Mouse (Mus musculus) ES-Bruce4 (cell line): Measurements from ENCODE around the gene Myf5. TPM values are rescaled to one million over a fixed set of nuclear protein-coding genes. Genes with fewer than 3 reads are reported as not detected.

ENCODE experiments used
- H3K27ac ChIP-seq: 2 replicates; pipeline ENCODE4 v1.5.1; 2012; ENCODE audit warnings: low read length, inconsistent platforms; ENCODE audit not compliant: insufficient read depth
- H3K27me3 ChIP-seq: 2 replicates; pipeline ENCODE4 v1.6.1; 2012; ENCODE audit warnings: mild to moderate bottlenecking, low read length, inconsistent platforms; ENCODE audit not compliant: control insufficient read depth, poor library complexity, insufficient read depth, severe bottlenecking
- H3K36me3 ChIP-seq: 2 replicates; pipeline ENCODE4 v1.6.1; 2012; ENCODE audit warnings: inconsistent platforms, mild to moderate bottlenecking, low read length, moderate library complexity; ENCODE audit not compliant: control insufficient read depth, poor library complexity, insufficient read depth, severe bottlenecking
- H3K4me1 ChIP-seq: one replicate; pipeline ENCODE4 v1.8.1; 2011; ENCODE audit warnings: low read length; ENCODE audit not compliant: control insufficient read depth, insufficient read depth
- H3K4me3 ChIP-seq: 2 replicates; pipeline ENCODE4 v1.5.1; 2011; ENCODE audit warnings: low read depth, mild to moderate bottlenecking, low read length
- H3K9ac ChIP-seq: 2 replicates; pipeline ENCODE4 v1.6.1; 2012; ENCODE audit warnings: low read depth, mild to moderate bottlenecking, inconsistent platforms; ENCODE audit not compliant: poor library complexity, severe bottlenecking
- H3K9me3 ChIP-seq: replicated peaks from 2 replicates; pipeline ENCODE4 v1.6.1; 2012; ENCODE audit warnings: mild to moderate bottlenecking, low read length, inconsistent platforms; ENCODE audit not compliant: control insufficient read depth, poor library complexity, insufficient read depth, severe bottlenecking
- CTCF ChIP-seq: IDR thresholded peaks from one replicate; pipeline ENCODE4 v1.8.1; 2011; ENCODE audit warnings: low read depth, low read length
- EP300 ChIP-seq: IDR thresholded peaks from 2 replicates; pipeline ENCODE4 v1.6.1; 2011; ENCODE audit warnings: low read depth, low read length; ENCODE audit not compliant: insufficient read depth
- POLR2A ChIP-seq: IDR thresholded peaks from one replicate; pipeline ENCODE4 v1.8.1; 2011; ENCODE audit warnings: low read length; ENCODE audit not compliant: insufficient read depth
- polyA plus RNA-seq: library from polyadenylated mRNA; stranded (reverse); fragments of >200 nt; gene quantifications from 2 replicates; pipeline ENCODE4 v1.2.4, GENCODE M21; 2011; ENCODE audit warnings: low read depth; ENCODE audit not compliant: missing spikeins, insufficient read depth, insufficient read length

The Myf5 gene
- polyA plus RNA-seq, 1 experiment: not detected

- Histone ChIP-seq H3K36me3 (no peaks in the 10 kb centered on the region), H3K4me3 (no peak overlapping the region), H3K9me3 (no peaks in the 10 kb centered on the region), H3K4me1 (no peaks in the 10 kb centered on the region), H3K9ac (0 out of 2 replicates have a peak overlapping the region, but pooled peaks have one; percentile 11), H3K27me3 (no peaks in the 10 kb centered on the region), H3K27ac (no peak overlapping the region)
- TF ChIP-seq CTCF (no peak), POLR2A (no peak), EP300 (no peak)
These were observed 7.1 kb upstream of the Myf5 start for GRCm38 (mm10) chr10:107492867-107493579.

DNA sequence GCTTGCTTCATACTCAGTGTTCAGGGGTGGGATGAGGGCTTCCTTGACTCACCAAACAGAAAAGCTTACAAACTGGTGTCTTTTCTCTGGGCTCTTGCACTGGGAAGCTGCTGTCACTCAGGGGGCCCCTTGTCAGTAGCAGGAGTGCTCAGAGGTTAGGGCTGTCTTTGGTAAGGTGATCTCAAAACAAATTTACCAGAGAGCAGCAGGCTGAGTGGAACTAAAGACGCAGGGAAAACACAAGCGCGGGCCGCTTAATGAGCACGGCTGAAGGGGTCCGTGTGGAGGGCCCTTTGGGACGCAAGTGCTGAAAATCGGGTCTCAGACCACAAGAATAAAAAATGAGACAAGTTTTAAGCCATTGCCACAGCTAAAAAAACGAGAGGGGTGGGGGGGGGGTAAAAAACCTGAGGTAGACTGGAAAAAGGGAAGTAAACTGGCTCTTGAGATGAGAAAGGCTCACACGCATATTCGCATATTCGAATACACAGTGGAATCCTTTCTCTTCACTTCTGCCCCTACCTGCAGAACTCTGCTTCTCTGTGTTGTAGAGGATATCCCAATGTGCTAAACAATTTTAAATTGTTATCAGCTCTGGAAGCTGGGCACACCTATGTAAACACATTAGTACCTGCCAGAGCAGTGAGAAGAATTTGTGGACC is 2.9 kb upstream of the Myf5 start:
- H3K27me3 ChIP-seq: no peaks in the 10 kb centered on the region
- no peaks in the 10 kb centered on the region for H3K36me3 ChIP-seq
- TF ChIP-seq EP300: no peak
- TF ChIP-seq CTCF: no peak
- TF ChIP-seq POLR2A: no peak
- no peak overlapping the region for H3K27ac ChIP-seq
- no peak overlapping the region for H3K4me3 ChIP-seq
- no peaks in the 10 kb centered on the region for H3K4me1 ChIP-seq
- H3K9ac ChIP-seq: no peak overlapping the region
- no peaks in the 10 kb centered on the region for H3K9me3 ChIP-seq

GRCm38 (mm10) chr10:107486770-107487169 is 836 bp upstream of the Myf5 start:
- Histone ChIP-seq H3K36me3 (no peaks in the 10 kb centered on the region), H3K4me3 (no peak overlapping the region), H3K27me3 (no peaks in the 10 kb centered on the region), H3K4me1 (no peaks in the 10 kb centered on the region), H3K9ac (no peak overlapping the region), H3K27ac (no peak overlapping the region), H3K9me3 (no peaks in the 10 kb centered on the region)
- no peak for TF ChIP-seq CTCF
- no peak for TF ChIP-seq EP300
- TF ChIP-seq POLR2A: no peak

DNA sequence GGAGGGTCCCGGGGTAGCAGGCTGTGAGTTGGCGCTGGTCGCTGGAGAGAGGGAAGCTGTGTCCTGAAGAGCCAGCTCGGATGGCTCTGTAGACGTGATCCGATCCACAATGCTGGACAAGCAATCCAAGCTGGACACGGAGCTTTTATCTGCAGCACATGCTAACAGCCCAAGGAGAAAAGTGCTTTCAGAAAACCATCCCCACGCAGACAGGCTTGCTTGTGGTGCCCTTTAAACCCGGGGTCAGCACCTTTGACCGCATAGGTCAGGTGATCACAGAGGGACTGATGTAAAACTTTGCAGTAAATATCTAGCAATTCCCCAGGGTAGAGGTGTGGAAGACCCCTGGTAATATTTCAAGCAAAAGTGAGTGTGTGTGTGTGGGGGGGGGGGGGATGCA is 1.9 kb downstream of the Myf5 start:
- Histone ChIP-seq H3K9me3 (no peaks in the 10 kb centered on the region), H3K36me3 (no peaks in the 10 kb centered on the region), H3K4me3 (no peak overlapping the region), H3K27ac (no peak overlapping the region), H3K9ac (no peak overlapping the region), H3K4me1 (no peaks in the 10 kb centered on the region), H3K27me3 (no peaks in the 10 kb centered on the region)
- no peak for TF ChIP-seq POLR2A
- no peak for TF ChIP-seq EP300
- TF ChIP-seq CTCF: no peak

DNA sequence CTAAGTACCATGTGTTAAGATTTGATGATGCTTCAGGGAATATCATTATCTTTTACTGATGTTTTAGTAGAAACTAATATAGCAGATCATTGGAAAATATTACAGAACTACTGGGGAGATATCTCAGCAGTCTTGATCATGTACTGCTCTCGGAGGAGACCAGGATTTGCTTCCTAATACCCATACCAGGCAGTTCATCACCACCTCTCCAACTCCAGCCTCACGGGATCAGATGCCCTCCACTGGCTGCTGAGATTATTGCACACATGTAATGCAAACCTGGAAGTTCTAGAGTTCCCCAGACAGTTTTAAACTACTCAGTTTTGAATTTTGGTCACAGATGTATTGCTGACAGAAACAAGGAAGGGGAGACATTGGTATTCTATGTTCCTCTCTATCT is 12.4 kb downstream of the Myf5 start:
- Histone ChIP-seq H3K27me3 (no peaks in the 10 kb centered on the region), H3K9ac (no peak overlapping the region), H3K27ac (no peak overlapping the region), H3K9me3 (no peaks in the 10 kb centered on the region), H3K4me1 (no peaks in the 10 kb centered on the region), H3K36me3 (no peaks in the 10 kb centered on the region), H3K4me3 (no peak overlapping the region)
- peak; percentile 16 for TF ChIP-seq CTCF
- no peak for TF ChIP-seq EP300
- TF ChIP-seq POLR2A: no peak

- Histone ChIP-seq H3K27ac (no peak overlapping the region), H3K36me3 (no peaks in the 10 kb centered on the region), H3K27me3 (no peaks in the 10 kb centered on the region), H3K4me3 (no peak overlapping the region), H3K9ac (no peak overlapping the region), H3K9me3 (no peaks in the 10 kb centered on the region), H3K4me1 (no peaks in the 10 kb centered on the region)
- TF ChIP-seq EP300: no peak
- TF ChIP-seq POLR2A: no peak
- no peak for TF ChIP-seq CTCF
These were observed 14.2 kb downstream of the Myf5 start for GRCm38 (mm10) chr10:107471712-107472111.
